Mouse (Mus musculus) ES-E14 (cell line): ENCODE data around the gene Pxmp4.

Experiments
- CHD2 ChIP-seq: IDR thresholded peaks from 2 replicates; pipeline ENCODE4 v1.6.1; 2014; ENCODE audit warnings: mild to moderate bottlenecking, low read depth, low read length, inconsistent platforms
- HCFC1 ChIP-seq: IDR thresholded peaks from 2 replicates; pipeline ENCODE4 v1.6.1; 2012; ENCODE audit warnings: low read length, inconsistent platforms, borderline replicate concordance; ENCODE audit not compliant: insufficient read depth
- MAFK ChIP-seq: IDR thresholded peaks from 2 replicates; pipeline ENCODE4 v1.6.1; 2014; ENCODE audit warnings: mild to moderate bottlenecking, low read depth, low read length, inconsistent platforms; ENCODE audit not compliant: insufficient read depth
- ZNF384 ChIP-seq: IDR thresholded peaks from 2 replicates; pipeline ENCODE4 v1.6.1; 2012; ENCODE audit warnings: low read depth, low read length, inconsistent platforms

DNA sequence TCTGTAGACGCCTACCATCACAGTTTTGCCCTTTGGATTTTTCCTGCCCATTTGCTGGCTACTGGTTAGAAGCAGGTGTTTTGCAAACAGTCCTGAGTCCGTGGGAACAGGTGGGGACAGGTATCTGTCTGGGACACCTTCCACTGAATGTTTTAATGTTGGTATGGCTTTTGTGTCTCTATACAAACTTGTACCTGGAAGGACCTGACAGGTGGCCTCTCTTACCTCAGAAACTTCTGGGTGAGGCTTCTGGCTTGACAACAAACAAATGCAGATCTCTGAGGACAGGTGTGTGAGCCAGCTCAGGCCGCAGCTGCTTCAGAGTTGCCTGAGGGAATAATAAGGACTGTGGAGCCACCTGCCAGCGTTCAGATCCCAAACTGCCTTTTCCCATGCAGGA lies 35.6 kb upstream of the Pxmp4 start:
- no peak for TF ChIP-seq ZNF384
- no peak for TF ChIP-seq HCFC1
- TF ChIP-seq CHD2: no peak
- TF ChIP-seq MAFK: no peak
